Mouse (Mus musculus): ENCODE data around the gene Gm13283.
"Not testable (repeated sequence)": the region's sequence is repeated elsewhere in the genome, so short reads cannot be mapped to it uniquely, and the experiment has no call there.

DNA sequence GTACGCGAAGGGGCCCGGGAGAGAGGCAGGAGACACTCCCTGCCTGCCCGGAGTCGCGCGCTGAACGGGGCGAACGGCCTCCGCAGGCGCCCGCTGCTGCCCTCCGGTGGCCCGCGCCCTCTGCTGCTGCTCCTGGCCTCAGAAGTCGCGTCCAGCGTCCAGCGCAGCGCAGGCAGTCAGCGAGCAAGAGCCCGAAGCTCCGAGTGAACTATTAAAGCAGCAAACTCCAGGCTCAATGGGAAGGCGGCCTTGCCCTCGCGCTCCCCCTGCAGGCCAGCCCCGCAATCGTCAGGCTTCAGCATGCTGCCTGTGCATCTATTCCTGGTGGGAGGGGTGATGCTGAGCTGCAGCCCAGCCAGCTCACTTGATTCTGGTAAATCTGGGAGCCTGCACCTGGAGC is 19.6 kb downstream of the Gm13283 start, which contains the start of gene Gm13272:
- TF ChIP-seq CTCF (IDR thresholded peaks at IDR 0.05; ENCODE audit: control insufficient read depth, insufficient read depth, insufficient read length); USF1 (IDR thresholded peaks at IDR 0.05; ENCODE audit: low read depth): not testable (repeated sequence)
